Comparison of ENCODE assay signal across 7 mouse cellular contexts in genomic region chr17:49615241-49615651, GRCm38 (mm10). TPM values are rescaled to one million over a fixed set of nuclear protein-coding genes. Genes with fewer than 3 reads are reported as not detected.
DNase-seq lines count a peak whose midpoint lies in the region; ATAC-seq and TF ChIP-seq lines count a peak whose summit lies in the region.

No protein-coding gene starts in this region.

- H3K36me3 ChIP-seq in forebrain, embryonic 12.5 days (replicated peaks): no peaks in the 10 kb centered on the region
- H3K36me3 ChIP-seq in limb, embryonic 11.5 days (ENCODE audit: control insufficient read depth, insufficient read depth, low read length): no peaks in the 10 kb centered on the region
- H3K36me3 ChIP-seq in neural tube, embryonic 14.5 days (ENCODE audit: control insufficient read depth, insufficient read depth, low read length): no peaks in the 10 kb centered on the region

- H3K9ac ChIP-seq in forebrain, embryonic 12.5 days: peak overlapping the region; percentile 65
- peak overlapping the region; percentile 62 for H3K9ac ChIP-seq in limb, embryonic 11.5 days (ENCODE audit: low read length)
- H3K9ac ChIP-seq in neural tube, embryonic 14.5 days (replicated peaks; ENCODE audit: low read depth, low read length): peak overlapping the region; percentile 49

- peak; percentile 82 for ATAC-seq in forebrain, embryonic 12.5 days (ENCODE audit: low FRiP score)
- ATAC-seq in limb, embryonic 11.5 days (ENCODE audit: insufficient number of reproducible peaks, low FRiP score, low TSS enrichment, low read depth): peak; percentile 86
- ATAC-seq in neural tube, embryonic 14.5 days (ENCODE audit: low read depth): peak; percentile 84
- ATAC-seq in erythroid progenitor cell, adult 5-6 weeks (replicated peaks; ENCODE audit: low FRiP score, poor library complexity, severe bottlenecking): no peak

- DNase-seq in lung, adult 2 months: peak; percentile 26
- no peak for DNase-seq in lung, postnatal 14 days
- DNase-seq in limb, embryonic 11.5 days (ENCODE audit: low spot score): no peak
- no peak for DNase-seq in layer of hippocampus, adult 8-10 months (ENCODE audit: low spot score in 2 of 2)

- no peaks in the 10 kb centered on the region for H3K27me3 ChIP-seq in forebrain, embryonic 12.5 days
- no peaks in the 10 kb centered on the region for H3K27me3 ChIP-seq in limb, embryonic 11.5 days (ENCODE audit: control insufficient read depth, insufficient read depth, low read length)
- H3K27me3 ChIP-seq in neural tube, embryonic 14.5 days (ENCODE audit: control insufficient read depth, insufficient read depth, low read length): no peaks in the 10 kb centered on the region

- 1% methylated on average over 26 of the region's 26 CpGs for WGBS in lung, adult 2 months
- WGBS in forebrain, embryonic 12.5 days: under 1% methylated on average over 26 of the region's 26 CpGs
- under 1% methylated on average over 26 of the region's 26 CpGs for WGBS in limb, embryonic 11.5 days
- under 1% methylated on average over 26 of the region's 26 CpGs for WGBS in neural tube, embryonic 14.5 days

- H3K27ac ChIP-seq in forebrain, embryonic 12.5 days: no peak overlapping the region
- H3K27ac ChIP-seq in limb, embryonic 11.5 days (replicated peaks; ENCODE audit: low read depth, low read length): no peak overlapping the region
- H3K27ac ChIP-seq in neural tube, embryonic 14.5 days (ENCODE audit: low read depth, low read length): 0 out of 2 replicates have a peak overlapping the region, but pooled peaks have one; percentile 6

- H3K4me1 ChIP-seq in lung, adult 2 months (ENCODE audit: control insufficient read depth, insufficient read depth, low read length): no peaks in the 10 kb centered on the region; the same call in 1 of the 2 replicates
- H3K4me1 ChIP-seq in forebrain, embryonic 12.5 days: peaks cover 7% of the 10 kb centered on the region
- H3K4me1 ChIP-seq in limb, embryonic 11.5 days (ENCODE audit: control insufficient read depth, insufficient read depth, low read length): no peaks in the 10 kb centered on the region
- 0 out of 2 replicates have a peak, but pooled peaks cover 5% of the 10 kb centered on the region for H3K4me1 ChIP-seq in neural tube, embryonic 14.5 days (ENCODE audit: control insufficient read depth, insufficient read depth, low read length)

- no peaks in the 10 kb centered on the region for H3K9me3 ChIP-seq in forebrain, embryonic 12.5 days
- H3K9me3 ChIP-seq in limb, embryonic 11.5 days (ENCODE audit: control insufficient read depth, low read length): no peaks in the 10 kb centered on the region
- H3K9me3 ChIP-seq in neural tube, embryonic 14.5 days (ENCODE audit: control insufficient read depth, low read length): no peaks in the 10 kb centered on the region

- H3K4me2 ChIP-seq in forebrain, embryonic 12.5 days: peak overlapping the region; percentile 91
- peak overlapping the region; percentile 91 for H3K4me2 ChIP-seq in limb, embryonic 11.5 days (ENCODE audit: low read depth, severe bottlenecking)
- H3K4me2 ChIP-seq in neural tube, embryonic 14.5 days (ENCODE audit: low read depth, low read length): peak overlapping the region; percentile 80

- peak overlapping the region; percentile 51 for H3K4me3 ChIP-seq in lung, adult 2 months (replicated peaks; ENCODE audit: extremely low read depth, low read depth, low read length)
- H3K4me3 ChIP-seq in forebrain, embryonic 12.5 days (replicated peaks): peak overlapping the region; percentile 66
- H3K4me3 ChIP-seq in limb, embryonic 11.5 days (ENCODE audit: low read depth, low read length): peak overlapping the region; percentile 60
- H3K4me3 ChIP-seq in neural tube, embryonic 14.5 days (ENCODE audit: low read depth, low read length): peak overlapping the region; percentile 53

- TF ChIP-seq CTCF in lung, adult 2 months (IDR thresholded peaks at IDR 0.05; ENCODE audit: insufficient read depth, low read length): no peak

- TF ChIP-seq POLR2A in lung, adult 2 months (IDR thresholded peaks at IDR 0.05; ENCODE audit: borderline replicate concordance, extremely low read depth, low read depth, low read length): no peak

RNA-seq across cellular contexts. Expression of gene Kif6, which starts 0.3 kb away (rescaled TPM):
- 1.1 and 1.3 TPM in 2 replicates for polyA plus RNA-seq in lung, adult 2 months (2012; rRNA removed)
- 2.8 and 3.1 TPM in 2 replicates for polyA plus RNA-seq in forebrain, embryonic 12.5 days (2016; fragmentation: Nextera tagmentation; extraction: Ambion mirVana)
- polyA plus RNA-seq in limb, embryonic 11.5 days (2014; fragmentation: Nextera tagmentation; extraction: Ambion mirVana): 3.6 and 4.9 TPM in 2 replicates
- polyA plus RNA-seq in neural tube, embryonic 14.5 days (2014; fragmentation: Nextera tagmentation; extraction: Ambion mirVana): 3.1 and 3.4 TPM in 2 replicates
- not detected in 2 replicates for total RNA-seq in erythroid progenitor cell, adult 5-6 weeks (2015; ENCODE audit: low replicate concordance)
- total RNA-seq in erythroid progenitor cell, adult 5-6 weeks (2017; ENCODE audit: low replicate concordance): not detected in 2 replicates
- 1 to 10 TPM; 4.5 to 8.3 (median 5.8) TPM for total RNA-seq in layer of hippocampus, adult 8-10 months (2022)

RNA-seq across cellular contexts. Expression of gene Daam2, which starts 51.1 kb away (rescaled TPM):
- 6.0 and 8.7 TPM in 2 replicates for polyA plus RNA-seq in lung, adult 2 months (2012; rRNA removed)
- 1.5 and 2.0 TPM in 2 replicates for polyA plus RNA-seq in forebrain, embryonic 12.5 days (2016; fragmentation: Nextera tagmentation; extraction: Ambion mirVana)
- polyA plus RNA-seq in limb, embryonic 11.5 days (2014; fragmentation: Nextera tagmentation; extraction: Ambion mirVana): 8.6 and 8.7 TPM in 2 replicates
- 6.0 and 6.9 TPM in 2 replicates for polyA plus RNA-seq in neural tube, embryonic 14.5 days (2014; fragmentation: Nextera tagmentation; extraction: Ambion mirVana)
- not detected in 2 replicates for total RNA-seq in erythroid progenitor cell, adult 5-6 weeks (2015; ENCODE audit: low replicate concordance)
- total RNA-seq in erythroid progenitor cell, adult 5-6 weeks (2017; ENCODE audit: low replicate concordance): 0.08 and 0.26 TPM in 2 replicates
- total RNA-seq in layer of hippocampus, adult 8-10 months (2022): 10 to 100 TPM; 66.2 to 85.4 (median 78.1) TPM
